Mouse (Mus musculus) stomach, embryonic 14.5 days (tissue): ENCODE data around the gene Fgf2. TPM values are rescaled to one million over a fixed set of nuclear protein-coding genes. Genes with fewer than 3 reads are reported as not detected.

Source experiments
- ATAC-seq: fragments of 200-750 bp; cut with Nextera tagmentation; 2 replicates; pipeline ENCODE4 v1.8.0; 2017; ENCODE audit warnings: low read depth, moderate TSS enrichment; ENCODE audit not compliant: insufficient number of reproducible peaks, insufficient read depth, low FRiP score
- H3K27ac ChIP-seq: fragments of 300-500 bp; sonication (generic); 2 replicates; pipeline ENCODE4 v1.5.1; 2014; ENCODE audit warnings: mild to moderate bottlenecking, low read length, moderate library complexity, mixed read lengths
- H3K27me3 ChIP-seq: fragments of 300-500 bp; sonication (generic); 2 replicates; pipeline ENCODE4 v1.6.1; 2014; ENCODE audit warnings: low read length, control low read depth, mixed read lengths; ENCODE audit not compliant: control insufficient read depth, insufficient read depth
- H3K36me3 ChIP-seq: fragments of 300-500 bp; sonication (generic); 2 replicates; pipeline ENCODE4 v1.6.1; 2014; ENCODE audit warnings: mild to moderate bottlenecking, control low read depth, low read length, moderate library complexity, mixed read lengths; ENCODE audit not compliant: control insufficient read depth, insufficient read depth
- H3K4me1 ChIP-seq: fragments of 300-500 bp; sonication (generic); 2 replicates; pipeline ENCODE4 v1.6.1; 2014; ENCODE audit warnings: low read length, control low read depth, mixed read lengths; ENCODE audit not compliant: control insufficient read depth, insufficient read depth
- H3K4me2 ChIP-seq: fragments of 300-500 bp; sonication (generic); replicated peaks from 2 replicates; pipeline ENCODE4 v1.6.1; 2014; ENCODE audit warnings: low read depth, low read length, control low read depth
- H3K4me3 ChIP-seq: fragments of 300-500 bp; sonication (generic); 2 replicates; pipeline ENCODE4 v1.5.1; 2014; ENCODE audit warnings: low read depth, low read length, control low read depth
- H3K9ac ChIP-seq: fragments of 300-500 bp; sonication (generic); replicated peaks from 2 replicates; pipeline ENCODE4 v1.6.1; 2014; ENCODE audit warnings: low read depth, mild to moderate bottlenecking, control low read depth, low read length, moderate library complexity, mixed read lengths
- H3K9me3 ChIP-seq: fragments of 300-500 bp; sonication (generic); 2 replicates; pipeline ENCODE4 v1.6.1; 2016; ENCODE audit warnings: low read depth, low read length, control low read depth; ENCODE audit not compliant: control insufficient read depth
- WGBS: fragments of 180-500 bp; shearing (Covaris S2); extraction: QIAGEN DNeasy Blood & Tissue Kit; methylation state at CpG from one replicate; pipeline ENCODE4 v1.1.7; 2014; 5-methylcytosine and 5-hydroxymethylcytosine counted together
- polyA plus RNA-seq: library from polyadenylated mRNA; unstranded; fragments of >200 nt; fragmentation: Nextera tagmentation; extraction: Ambion mirVana; gene quantifications from 2 replicates; pipeline ENCODE4 v1.2.1, GENCODE M21; 2014

Fgf2 gene
- polyA plus RNA-seq, 1 experiment from 2014 or later, result 3.1 TPM

DNA sequence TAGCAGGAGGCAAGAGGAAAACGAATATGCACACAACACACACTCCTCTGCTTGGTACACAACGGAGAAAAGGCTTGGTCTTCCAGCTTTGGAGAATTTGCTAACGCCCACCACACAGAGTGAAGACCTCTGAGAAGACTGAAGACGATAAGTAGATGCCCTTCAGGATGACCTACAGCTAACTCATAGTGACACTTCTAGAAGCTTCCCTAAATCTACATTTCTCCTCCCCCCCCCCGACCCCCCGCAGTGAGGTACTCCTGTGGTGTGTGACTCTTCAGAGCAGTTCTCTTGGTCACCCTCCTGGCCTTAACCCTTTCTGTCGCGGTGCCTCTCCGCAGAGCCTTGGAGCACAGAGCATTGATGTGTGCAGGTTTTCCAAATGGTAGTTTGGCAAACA is 475 bp upstream of the Fgf2 start:
- no peaks in the 10 kb centered on the region; the same call in 1 of the 2 replicates for H3K27me3 ChIP-seq
- peak overlapping the region; percentile 98 for H3K4me2 ChIP-seq
- H3K4me3 ChIP-seq, result peak overlapping the region; percentile 72; the same call in 1 of the 2 replicates
- no peaks in the 10 kb centered on the region for H3K9me3 ChIP-seq
- no peak overlapping the region for H3K9ac ChIP-seq
- H3K4me1 ChIP-seq, result peaks cover 5% of the 10 kb centered on the region; the same call in 1 of the 2 replicates
- no peaks in the 10 kb centered on the region for H3K36me3 ChIP-seq
- WGBS, result 34% methylated on average over 9 of the region's 9 CpGs
- no peak overlapping the region for H3K27ac ChIP-seq
- ATAC-seq, result no peak

DNA sequence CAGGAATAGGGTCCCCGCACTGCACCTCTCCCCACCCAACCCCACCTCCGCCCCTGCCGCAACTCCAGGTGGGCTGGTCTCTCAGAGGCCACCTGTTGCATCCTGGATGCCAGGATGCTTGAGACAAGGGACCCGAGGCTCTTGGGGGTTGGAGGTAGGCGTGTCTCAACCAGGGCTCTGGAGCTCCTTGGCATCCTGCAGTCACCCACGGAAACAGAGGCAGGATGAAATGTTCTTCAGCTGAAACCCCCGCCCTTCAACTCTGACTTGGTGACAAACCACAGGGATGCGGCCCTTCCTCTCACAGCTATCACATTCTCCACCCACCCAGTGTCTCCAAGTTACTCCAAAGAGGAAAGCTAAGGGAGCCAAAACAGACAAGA is 1.0 kb downstream of the Fgf2 start:
- Histone ChIP-seq H3K36me3 (no peaks in the 10 kb centered on the region), H3K27me3 (no peaks in the 10 kb centered on the region; the same call in 1 of the 2 replicates), H3K9ac (peak overlapping the region; percentile 66), H3K27ac (no peak overlapping the region), H3K9me3 (no peaks in the 10 kb centered on the region), H3K4me3 (peak overlapping the region; percentile 72), H3K4me2 (peak overlapping the region; percentile 98), H3K4me1 (peaks cover 5% of the 10 kb centered on the region; the same call in 1 of the 2 replicates)
- no peak for ATAC-seq
- WGBS, result 13% methylated on average over 8 of the region's 8 CpGs

DNA sequence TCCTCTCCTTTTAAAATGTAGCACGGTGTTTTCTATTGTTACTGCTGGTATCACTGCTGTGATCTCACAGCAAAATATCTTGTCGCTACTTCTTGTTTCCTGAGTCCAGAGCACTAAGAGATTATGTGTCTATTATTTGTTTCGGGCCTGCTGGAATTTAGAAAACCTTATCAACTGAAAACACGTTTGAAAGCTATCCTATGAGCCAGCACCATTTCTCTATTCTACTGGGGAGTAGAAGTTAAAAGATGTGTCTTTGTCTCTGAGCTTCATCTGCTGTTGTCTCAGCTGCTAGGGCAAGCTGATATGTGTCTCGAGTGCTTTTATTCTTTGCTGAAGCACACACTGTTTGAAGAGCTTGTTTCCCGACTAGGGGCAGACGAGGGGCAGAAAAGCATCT is 2.2 kb downstream of the Fgf2 start:
- no peak for ATAC-seq
- no peak overlapping the region for H3K27ac ChIP-seq
- H3K4me1 ChIP-seq, result peaks cover 5% of the 10 kb centered on the region; the same call in 1 of the 2 replicates
- H3K27me3 ChIP-seq, result no peaks in the 10 kb centered on the region; the same call in 1 of the 2 replicates
- H3K9me3 ChIP-seq, result no peaks in the 10 kb centered on the region
- H3K36me3 ChIP-seq, result no peaks in the 10 kb centered on the region
- WGBS, result 55% methylated on average over 7 of the region's 7 CpGs
- no peak overlapping the region for H3K4me3 ChIP-seq
- H3K9ac ChIP-seq, result no peak overlapping the region
- H3K4me2 ChIP-seq, result no peak overlapping the region

DNA sequence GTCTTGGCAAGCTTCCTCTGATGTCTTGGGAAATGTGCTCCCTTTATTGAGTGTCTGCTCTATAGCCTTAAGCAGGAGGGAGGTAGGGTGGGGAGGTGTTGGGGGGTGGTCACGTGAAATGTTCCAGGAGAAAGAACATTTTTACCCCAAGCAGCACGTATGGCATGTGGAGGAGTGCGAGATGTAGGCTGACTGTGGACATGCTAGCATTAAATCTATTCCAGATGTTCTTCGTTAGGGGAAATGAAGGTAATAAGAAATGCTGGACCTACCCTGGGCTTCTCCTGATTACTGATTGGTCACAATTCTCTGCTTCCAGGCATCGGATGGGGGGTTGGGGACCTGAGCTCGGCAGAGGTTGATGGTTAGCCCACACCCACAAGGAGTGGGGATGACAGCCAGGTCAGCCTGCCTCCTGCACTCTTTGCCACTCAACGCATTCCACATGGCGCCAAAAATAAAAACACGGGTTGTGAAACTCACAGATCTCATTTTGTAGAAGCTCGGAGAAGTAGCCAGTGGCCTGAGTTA is 5.9 kb downstream of the Fgf2 start:
- Histone ChIP-seq H3K4me2 (no peak overlapping the region), H3K4me3 (no peak overlapping the region), H3K27me3 (no peaks in the 10 kb centered on the region), H3K36me3 (no peaks in the 10 kb centered on the region), H3K9me3 (no peaks in the 10 kb centered on the region), H3K9ac (no peak overlapping the region), H3K4me1 (no peaks in the 10 kb centered on the region), H3K27ac (no peak overlapping the region)
- ATAC-seq, result 0 out of 2 replicates have a peak, but pooled peaks have one; percentile 10
- WGBS, result 74% methylated on average over 10 of the region's 10 CpGs

DNA sequence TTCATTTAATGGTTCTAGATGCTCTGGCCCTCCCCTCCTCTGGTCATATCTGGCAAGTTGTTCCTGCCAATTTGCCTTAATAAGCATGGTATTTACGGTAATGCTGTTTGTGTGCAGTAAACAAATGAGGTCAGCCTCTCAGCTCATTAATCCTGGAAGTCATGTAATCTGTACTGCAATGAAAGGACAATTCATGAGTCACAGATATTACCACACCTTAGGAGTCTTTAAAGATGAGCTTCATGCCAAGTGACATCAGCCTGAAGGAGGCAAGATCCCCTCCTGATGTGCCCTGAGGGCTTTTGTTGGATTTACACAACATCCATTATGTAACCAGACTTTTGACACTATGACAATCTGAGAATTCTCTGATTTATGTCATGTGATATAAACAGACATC is 6.6 kb downstream of the Fgf2 start:
- WGBS, result 73% methylated on average over 1 of the region's 1 CpGs
- no peak overlapping the region for H3K4me2 ChIP-seq
- H3K4me3 ChIP-seq, result no peak overlapping the region
- ATAC-seq, result no peak
- H3K27me3 ChIP-seq, result no peaks in the 10 kb centered on the region
- no peak overlapping the region for H3K27ac ChIP-seq
- no peaks in the 10 kb centered on the region for H3K9me3 ChIP-seq
- no peaks in the 10 kb centered on the region for H3K36me3 ChIP-seq
- no peaks in the 10 kb centered on the region for H3K4me1 ChIP-seq
- no peak overlapping the region for H3K9ac ChIP-seq

DNA sequence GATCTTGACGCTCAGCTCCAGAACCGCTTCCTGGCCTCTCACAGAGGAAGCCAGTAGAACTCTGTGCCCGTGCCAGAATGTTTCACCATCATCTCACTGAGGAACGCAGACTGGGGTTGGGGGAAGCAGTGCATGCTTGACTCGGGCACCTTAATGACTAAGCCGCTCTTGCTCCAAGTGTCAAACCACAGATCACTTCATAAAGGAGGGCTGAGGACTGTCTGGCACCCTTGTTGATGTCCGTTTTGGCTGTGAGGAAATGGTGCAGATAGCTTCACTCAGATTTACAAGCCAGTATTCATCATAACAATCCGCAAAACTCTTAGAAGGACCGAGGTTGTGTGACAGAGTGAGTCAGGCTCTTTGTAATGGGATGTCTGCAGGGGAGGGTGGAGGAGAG is 12.6 kb downstream of the Fgf2 start:
- no peaks in the 10 kb centered on the region for H3K27me3 ChIP-seq
- no peak overlapping the region for H3K27ac ChIP-seq
- no peaks in the 10 kb centered on the region for H3K36me3 ChIP-seq
- H3K9me3 ChIP-seq, result no peaks in the 10 kb centered on the region
- H3K9ac ChIP-seq, result no peak overlapping the region
- no peaks in the 10 kb centered on the region for H3K4me1 ChIP-seq
- no peak for ATAC-seq
- no peak overlapping the region for H3K4me3 ChIP-seq
- WGBS, result 70% methylated on average over 9 of the region's 9 CpGs
- H3K4me2 ChIP-seq, result no peak overlapping the region

DNA sequence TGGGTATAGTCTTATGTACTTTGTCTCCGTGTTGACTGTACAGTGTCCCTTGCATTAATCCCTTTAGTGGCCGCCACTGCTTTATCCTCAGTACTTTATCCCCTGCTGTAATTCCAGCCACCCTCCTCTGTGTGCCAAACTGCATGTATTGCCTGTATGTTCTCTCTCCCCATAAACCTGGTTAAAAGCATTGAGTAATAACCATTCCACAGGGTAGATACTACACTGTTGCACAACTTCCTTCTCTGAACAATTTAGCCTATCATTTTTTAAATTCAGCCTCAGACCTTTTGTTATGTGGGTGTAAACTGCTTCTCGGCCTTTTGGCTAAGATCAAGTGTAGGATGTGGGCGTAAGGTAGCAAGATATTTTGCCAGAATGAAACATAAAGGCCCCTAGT is 17.0 kb downstream of the Fgf2 start:
- H3K9me3 ChIP-seq, result no peaks in the 10 kb centered on the region
- no peaks in the 10 kb centered on the region for H3K27me3 ChIP-seq
- H3K4me2 ChIP-seq, result no peak overlapping the region
- no peak overlapping the region for H3K9ac ChIP-seq
- H3K36me3 ChIP-seq, result no peaks in the 10 kb centered on the region
- H3K4me1 ChIP-seq, result no peaks in the 10 kb centered on the region
- no peak overlapping the region for H3K27ac ChIP-seq
- H3K4me3 ChIP-seq, result no peak overlapping the region
- 85% methylated on average over 4 of the region's 4 CpGs for WGBS
- ATAC-seq, result no peak

DNA sequence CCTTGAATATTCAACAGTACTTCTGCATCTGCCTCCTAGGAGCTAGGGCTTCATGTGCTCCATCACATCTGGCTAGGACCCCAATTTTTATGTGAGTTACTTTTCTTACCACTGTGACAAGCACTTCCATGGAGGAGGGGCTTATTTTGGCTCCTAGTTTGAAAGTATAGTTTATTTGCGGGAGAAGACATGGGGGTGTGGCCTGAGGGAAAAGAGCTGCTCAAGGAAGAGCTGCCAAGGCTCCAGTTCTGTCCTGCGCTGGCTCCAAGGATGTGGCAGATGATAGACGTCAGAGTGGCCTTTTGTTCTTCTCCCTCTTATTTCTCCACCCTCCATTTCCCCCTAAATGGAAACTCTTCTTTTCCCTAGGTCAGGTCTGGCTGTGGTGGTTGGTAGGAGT is 17.8 kb downstream of the Fgf2 start:
- no peaks in the 10 kb centered on the region for H3K36me3 ChIP-seq
- ATAC-seq, result no peak

DNA sequence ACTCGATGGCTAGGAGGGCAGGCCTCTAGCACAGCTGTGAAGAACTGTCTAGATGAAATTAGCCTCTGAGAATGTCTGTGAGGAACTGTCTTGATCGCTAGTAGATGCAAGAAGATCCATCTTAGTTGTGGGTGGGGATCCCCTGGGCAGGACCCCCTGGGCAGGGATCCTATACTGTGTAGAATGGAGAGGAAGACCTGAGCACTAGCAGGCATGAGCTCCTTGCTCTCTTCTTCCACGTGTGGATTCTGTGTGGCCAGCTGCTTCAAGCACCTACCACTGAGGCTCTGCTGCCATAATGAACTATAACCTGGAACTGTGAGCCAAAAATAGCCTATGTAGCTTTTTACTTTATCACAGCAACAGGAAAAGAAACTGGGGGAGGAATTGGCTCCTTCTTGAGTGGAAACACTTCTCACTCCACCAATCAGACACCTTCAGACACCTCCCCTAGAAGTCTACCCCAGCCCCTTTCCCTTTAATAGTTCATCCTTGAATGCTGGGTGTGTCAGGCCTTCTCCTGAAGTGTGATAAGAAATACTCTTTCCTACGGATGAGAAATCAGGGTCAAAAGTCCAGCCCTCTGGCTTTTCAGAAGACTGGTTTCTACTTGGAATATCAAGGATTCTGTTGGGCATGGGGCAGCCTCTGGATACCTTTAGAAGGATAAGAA is 18.4 kb downstream of the Fgf2 start:
- Histone ChIP-seq H3K36me3 (no peaks in the 10 kb centered on the region), H3K4me2 (no peak overlapping the region), H3K9me3 (no peaks in the 10 kb centered on the region), H3K9ac (no peak overlapping the region), H3K4me3 (no peak overlapping the region), H3K4me1 (no peaks in the 10 kb centered on the region), H3K27me3 (no peaks in the 10 kb centered on the region), H3K27ac (no peak overlapping the region)
- ATAC-seq, result no peak
- WGBS, result 60% methylated on average over 4 of the region's 4 CpGs

More for the DNA sequence above, 17.8 kb downstream of the Fgf2 start:
- WGBS, result 31% methylated on average over 3 of the region's 3 CpGs
- no peak overlapping the region for H3K9ac ChIP-seq
- no peak overlapping the region for H3K4me3 ChIP-seq
- H3K27me3 ChIP-seq, result no peaks in the 10 kb centered on the region
- H3K9me3 ChIP-seq, result no peaks in the 10 kb centered on the region
- no peaks in the 10 kb centered on the region for H3K4me1 ChIP-seq
- no peak overlapping the region for H3K27ac ChIP-seq
- H3K4me2 ChIP-seq, result no peak overlapping the region
